Mouse (Mus musculus) telencephalon, adult 2 months (tissue): ENCODE measurements around the gene Ermap.

Experiments
- DNase-seq: peaks from one replicate; pipeline ENCODE4 v3.0.0-alpha.2; 2011; ENCODE audit warnings: low read depth, low spot score

Gene Ermap

DNA sequence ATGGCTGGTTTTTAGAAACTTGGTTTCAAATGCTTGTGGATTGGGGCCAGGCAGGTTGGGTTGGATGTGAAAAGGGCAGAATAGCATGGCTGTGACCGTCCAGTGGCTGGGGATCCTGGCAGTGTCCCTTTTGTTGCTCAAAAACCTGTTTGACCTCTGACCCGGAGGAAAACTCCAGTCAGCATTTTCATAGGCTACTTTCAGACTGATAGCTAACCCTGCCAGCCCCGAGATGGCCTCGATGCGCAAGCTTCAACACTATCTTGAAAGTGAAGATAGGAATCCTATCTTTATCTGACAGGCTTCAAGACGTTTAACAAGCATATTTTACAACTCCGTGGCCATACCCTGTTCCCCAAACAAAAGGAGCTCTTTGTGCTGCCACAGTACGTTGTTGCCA, 52.5 kb downstream of the Ermap start:
- DNase-seq = no peak

DNA sequence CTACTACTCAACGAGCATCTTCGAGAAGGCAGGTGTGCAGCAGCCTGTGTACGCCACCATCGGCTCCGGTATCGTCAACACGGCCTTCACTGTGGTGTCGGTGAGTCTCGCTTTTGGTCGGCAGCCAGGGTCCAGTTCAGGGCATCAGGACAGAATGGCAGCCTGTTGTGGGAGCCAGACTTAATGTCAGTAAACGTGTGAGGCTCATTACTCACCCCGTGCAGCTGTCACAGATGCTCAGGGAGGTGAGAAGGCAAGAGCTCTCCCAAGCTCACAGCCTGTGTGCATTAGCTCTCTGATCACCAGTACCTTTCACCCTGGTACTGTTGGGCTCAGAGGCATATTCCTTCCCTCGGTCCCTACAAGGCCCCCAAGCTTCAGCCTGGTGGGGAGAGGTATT, 56.0 kb downstream of the Ermap start:
- DNase-seq = no peak

DNA sequence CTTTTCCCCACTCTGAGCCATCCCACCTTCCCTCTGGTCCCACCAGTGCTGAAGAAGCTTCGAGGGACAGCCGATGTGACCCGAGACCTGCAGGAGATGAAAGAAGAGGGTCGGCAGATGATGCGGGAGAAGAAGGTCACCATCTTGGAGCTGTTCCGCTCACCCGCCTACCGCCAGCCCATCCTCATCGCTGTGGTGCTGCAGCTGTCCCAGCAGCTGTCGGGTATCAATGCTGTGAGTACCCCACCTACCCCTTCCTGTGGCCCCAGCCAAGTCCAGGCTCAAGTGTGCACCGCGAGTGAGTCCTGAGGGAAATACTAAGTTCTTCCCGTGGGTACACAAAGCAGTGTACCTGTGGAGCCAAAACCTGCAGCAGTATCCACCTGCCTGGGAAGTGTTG, 56.5 kb downstream of the Ermap start:
- no peak for DNase-seq

DNA sequence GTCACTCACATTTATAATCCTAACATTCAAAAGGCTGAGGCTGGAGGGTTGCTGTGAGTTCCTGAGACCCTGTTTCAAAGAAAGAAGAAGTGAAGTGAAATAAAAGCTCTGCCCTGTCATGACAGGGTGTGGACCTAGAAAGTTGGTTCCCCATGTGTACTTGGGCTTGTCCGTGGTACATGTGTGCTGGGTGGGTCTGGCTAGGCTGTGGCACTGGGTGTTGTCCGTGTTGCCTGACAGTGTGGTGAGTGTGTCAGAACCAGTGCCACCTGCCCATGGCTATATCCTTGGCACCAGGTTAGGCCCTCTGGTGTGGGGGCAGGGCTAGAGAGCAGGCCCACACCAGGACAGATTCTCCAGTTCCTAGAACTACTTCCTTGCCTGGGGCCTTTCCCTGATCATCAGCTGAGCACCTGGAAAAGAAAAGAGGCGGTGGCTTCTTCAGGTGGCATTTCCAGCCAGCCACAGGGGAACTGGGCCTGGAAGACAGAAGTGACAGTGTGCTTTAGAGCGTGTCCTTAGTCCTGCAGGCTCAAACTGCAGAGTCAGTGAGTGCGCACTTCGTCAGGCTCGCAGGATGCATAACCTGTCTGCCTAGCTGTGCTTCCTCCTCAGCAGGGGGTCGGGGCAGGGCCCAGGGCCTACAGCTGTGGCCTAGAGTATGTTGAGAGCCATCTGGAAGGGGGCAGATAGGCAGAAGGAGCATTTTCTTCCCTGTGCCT, 58.5 kb downstream of the Ermap start:
- DNase-seq = no peak

DNA sequence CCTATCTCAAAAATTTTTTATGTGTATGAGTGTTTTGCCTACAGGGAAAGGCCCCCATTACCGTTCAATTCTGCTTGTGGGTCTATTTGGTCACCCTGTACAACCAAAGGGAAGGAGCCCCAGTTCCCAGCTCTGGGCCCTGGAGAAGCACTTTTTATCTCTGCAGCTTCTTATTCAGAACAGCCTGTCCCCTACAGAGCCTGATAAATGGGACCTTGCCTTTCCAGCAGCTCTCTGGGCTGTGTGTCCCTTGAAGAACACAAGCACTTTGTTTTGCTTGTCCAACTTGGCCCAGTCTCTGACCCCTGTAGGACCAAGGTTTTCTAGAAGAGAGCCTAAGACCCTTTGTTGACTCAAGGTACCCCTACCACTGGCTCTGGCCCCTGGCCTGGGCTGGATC, 60.7 kb downstream of the Ermap start:
- no peak for DNase-seq

DNA sequence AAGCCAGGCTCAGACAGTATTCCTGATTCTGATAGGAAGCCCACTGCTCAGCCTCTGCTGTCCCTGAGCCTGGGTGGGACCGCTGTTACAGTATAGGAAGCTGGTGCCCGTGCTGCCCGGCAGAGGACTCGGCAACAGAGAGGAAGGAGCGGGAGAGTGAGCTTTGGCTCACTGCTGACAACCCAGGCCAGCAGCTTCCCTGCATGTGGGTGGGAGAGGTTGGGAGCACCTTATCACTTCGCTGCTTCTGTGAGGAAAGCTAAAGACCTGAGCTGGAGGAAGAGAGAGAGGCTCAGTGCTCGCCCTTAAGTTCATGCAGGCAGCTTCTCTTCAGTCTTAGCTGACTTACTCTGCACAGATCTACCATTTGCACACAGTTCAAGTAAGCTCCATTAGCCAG, 61.3 kb downstream of the Ermap start:
- no peak for DNase-seq

DNA sequence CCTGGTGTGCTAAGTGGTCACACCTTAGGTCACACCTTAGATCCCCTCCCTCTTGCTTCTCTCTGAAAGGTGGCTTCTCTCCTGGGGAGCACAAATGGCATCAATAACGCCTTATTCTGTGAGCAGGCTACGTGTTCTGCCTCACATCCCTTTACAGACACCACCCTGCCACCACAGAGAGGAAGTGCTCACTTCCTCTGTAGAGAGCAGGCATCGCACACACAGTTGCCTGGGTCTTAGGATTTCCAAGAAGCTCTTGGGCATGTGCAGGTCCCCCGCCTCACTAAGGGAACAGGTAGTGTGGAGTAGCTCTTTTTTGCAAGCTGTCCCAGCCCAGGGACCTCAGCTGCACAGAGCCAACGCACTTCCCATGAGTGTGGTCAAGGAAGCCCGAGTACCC, 62.6 kb downstream of the Ermap start:
- DNase-seq = no peak

DNA sequence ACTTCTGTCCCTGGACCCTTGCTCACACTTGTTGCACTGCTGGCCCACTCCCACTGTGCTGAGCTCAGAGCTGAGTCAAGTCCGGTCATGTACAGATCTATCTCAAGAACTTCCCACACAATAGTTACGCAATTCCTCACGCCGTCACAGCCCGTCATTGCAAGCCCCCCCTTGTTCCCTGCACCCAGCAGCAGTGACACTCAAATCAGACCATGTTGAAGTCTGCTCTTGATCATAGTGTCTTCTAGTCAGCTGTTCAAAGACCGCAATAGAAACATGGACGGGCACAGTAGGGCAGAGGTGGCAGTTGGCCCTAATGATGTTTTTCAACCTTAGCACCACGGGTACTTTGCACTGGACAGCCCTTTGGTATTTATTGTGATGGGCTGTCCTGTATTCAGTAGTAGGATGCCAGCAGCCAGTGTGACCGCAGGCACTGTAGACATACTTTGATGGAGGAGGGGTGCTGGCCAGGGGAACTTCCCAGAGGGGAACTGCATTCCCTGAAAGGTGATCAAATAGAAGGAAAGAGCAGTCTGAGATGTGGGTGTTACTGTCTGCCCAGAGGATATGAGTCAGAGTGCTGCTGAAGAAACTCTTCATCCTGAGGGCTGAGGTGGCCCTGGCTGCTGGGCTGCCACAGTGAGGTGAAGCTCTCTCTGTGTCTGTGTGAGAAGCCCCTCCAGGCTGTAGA, 64.1 kb downstream of the Ermap start:
- DNase-seq = no peak
